Mouse (Mus musculus): ENCODE results near the gene 1500011B03Rik. TPM values are rescaled to one million over a fixed set of nuclear protein-coding genes. Genes with fewer than 3 reads are reported as not detected.

The 1500011B03Rik gene
- polyA plus RNA-seq, 1 experiment from 2014 or later, result 165 TPM

GRCm38 (mm10) chr5:114774403-114775051 is 48.7 kb downstream of the 1500011B03Rik start, which contains the start of gene Ankrd13a:
TSS of gene Ankrd13a (plus strand) at chr5:114774677.
- Histone ChIP-seq H3K27me3 (no peaks in the 10 kb centered on the region), H3K4me1 (peaks cover 33% of the 10 kb centered on the region), H3K4me3 (peak within 1 kb of the TSS; percentile 95), H3K4me2 (replicated peaks) (peak within 1 kb of the TSS; percentile 80), H3K9ac (peak within 1 kb of the TSS; percentile 94), H3K9me3 (replicated peaks) (no peaks in the 10 kb centered on the region), H3K36me3 (no peaks in the 10 kb centered on the region), H3K27ac (peak within 1 kb of the TSS; percentile 94)
- under 1% methylated on average over 69 of the region's 73 CpGs for WGBS
- peak; percentile 89 for ATAC-seq (ENCODE audit: low FRiP score)

GRCm38 (mm10) chr5:114773780-114774179 is 49.5 kb downstream of the 1500011B03Rik start:
- Histone ChIP-seq H3K4me3 (peak overlapping the region; percentile 95), H3K9me3 (replicated peaks) (no peaks in the 10 kb centered on the region), H3K27me3 (no peaks in the 10 kb centered on the region), H3K4me2 (replicated peaks) (peak overlapping the region; percentile 80), H3K36me3 (no peaks in the 10 kb centered on the region), H3K27ac (peak overlapping the region; percentile 94), H3K4me1 (peaks cover 33% of the 10 kb centered on the region), H3K9ac (peak overlapping the region; percentile 94)
- WGBS, result 4% methylated on average over 11 of the region's 11 CpGs
- ATAC-seq (ENCODE audit: low FRiP score), result 0 out of 2 replicates have a peak, but pooled peaks have one; percentile 6

GRCm38 (mm10) chr5:114773211-114773710 is 50.0 kb downstream of the 1500011B03Rik start:
- no peaks in the 10 kb centered on the region for H3K9me3 ChIP-seq (replicated peaks)
- peak overlapping the region; percentile 95 for H3K4me3 ChIP-seq
- ATAC-seq (ENCODE audit: low FRiP score), result peak; percentile 72
- H3K36me3 ChIP-seq, result no peaks in the 10 kb centered on the region
- peak overlapping the region; percentile 94 for H3K9ac ChIP-seq
- H3K27ac ChIP-seq, result peak overlapping the region; percentile 94
- H3K27me3 ChIP-seq, result no peaks in the 10 kb centered on the region
- H3K4me2 ChIP-seq (replicated peaks), result peak overlapping the region; percentile 80
- under 1% methylated on average over 51 of the region's 52 CpGs for WGBS
- peaks cover 33% of the 10 kb centered on the region for H3K4me1 ChIP-seq

- Histone ChIP-seq H3K27ac (peak overlapping the region; percentile 94), H3K9ac (peak overlapping the region; percentile 94), H3K9me3 (replicated peaks) (no peaks in the 10 kb centered on the region), H3K36me3 (no peaks in the 10 kb centered on the region), H3K4me1 (peaks cover 33% of the 10 kb centered on the region), H3K4me2 (replicated peaks) (peak overlapping the region; percentile 80), H3K27me3 (no peaks in the 10 kb centered on the region), H3K4me3 (peak overlapping the region; percentile 95)
- peak; percentile 65 for ATAC-seq (ENCODE audit: low FRiP score)
- under 1% methylated on average over 52 of the region's 57 CpGs for WGBS
Measured at GRCm38 (mm10) chr5:114772456-114773203, 50.6 kb downstream of the 1500011B03Rik start.

GRCm38 (mm10) chr5:114771796-114772195 is 51.5 kb downstream of the 1500011B03Rik start:
- H3K4me2 ChIP-seq (replicated peaks), result peak overlapping the region; percentile 80
- no peak for ATAC-seq (ENCODE audit: low FRiP score)
- no peaks in the 10 kb centered on the region for H3K36me3 ChIP-seq
- H3K27me3 ChIP-seq, result no peaks in the 10 kb centered on the region
- H3K9ac ChIP-seq, result peak overlapping the region; percentile 94; the same call in 1 of the 2 replicates
- 80% methylated on average over 8 of the region's 8 CpGs for WGBS
- H3K27ac ChIP-seq, result no peak overlapping the region
- peaks cover 31% of the 10 kb centered on the region for H3K4me1 ChIP-seq
- no peaks in the 10 kb centered on the region for H3K9me3 ChIP-seq (replicated peaks)
- H3K4me3 ChIP-seq, result peak overlapping the region; percentile 95

GRCm38 (mm10) chr5:114769786-114770185 is 53.5 kb downstream of the 1500011B03Rik start:
- Histone ChIP-seq H3K27ac (no peak overlapping the region), H3K27me3 (no peaks in the 10 kb centered on the region), H3K4me1 (peaks cover 18% of the 10 kb centered on the region), H3K9ac (no peak overlapping the region), H3K4me3 (no peak overlapping the region), H3K9me3 (replicated peaks) (no peaks in the 10 kb centered on the region), H3K4me2 (replicated peaks) (no peak overlapping the region), H3K36me3 (peaks cover 11% of the 10 kb centered on the region)
- WGBS, result 92% methylated on average over 8 of the region's 8 CpGs
- ATAC-seq (ENCODE audit: low FRiP score), result no peak

GRCm38 (mm10) chr5:114767185-114767584 is 56.1 kb downstream of the 1500011B03Rik start:
- Histone ChIP-seq H3K9me3 (replicated peaks) (no peaks in the 10 kb centered on the region), H3K9ac (no peak overlapping the region), H3K4me2 (replicated peaks) (no peak overlapping the region), H3K36me3 (peaks cover 36% of the 10 kb centered on the region), H3K4me3 (no peak overlapping the region), H3K4me1 (peaks cover 12% of the 10 kb centered on the region), H3K27me3 (no peaks in the 10 kb centered on the region), H3K27ac (no peak overlapping the region)
- WGBS, result 91% methylated on average over 7 of the region's 7 CpGs
- ATAC-seq (ENCODE audit: low FRiP score), result no peak

- H3K27me3 ChIP-seq, result no peaks in the 10 kb centered on the region
- no peak overlapping the region for H3K4me3 ChIP-seq
- WGBS, result 91% methylated on average over 8 of the region's 8 CpGs
- no peaks in the 10 kb centered on the region for H3K9me3 ChIP-seq (replicated peaks)
- peaks cover 40% of the 10 kb centered on the region for H3K36me3 ChIP-seq
- no peak overlapping the region for H3K27ac ChIP-seq
- peaks cover 7% of the 10 kb centered on the region for H3K4me1 ChIP-seq
- H3K4me2 ChIP-seq (replicated peaks), result no peak overlapping the region
- no peak overlapping the region for H3K9ac ChIP-seq
- ATAC-seq (ENCODE audit: low FRiP score), result no peak
Measured at GRCm38 (mm10) chr5:114766686-114767085, 56.6 kb downstream of the 1500011B03Rik start.

GRCm38 (mm10) chr5:114764812-114765735 is 58.2 kb downstream of the 1500011B03Rik start:
- no peak for ATAC-seq (ENCODE audit: low FRiP score)
- Histone ChIP-seq H3K4me3 (no peak overlapping the region), H3K36me3 (peaks cover 55% of the 10 kb centered on the region), H3K27ac (no peak overlapping the region), H3K4me1 (no peaks in the 10 kb centered on the region), H3K4me2 (replicated peaks) (no peak overlapping the region), H3K9me3 (replicated peaks) (no peaks in the 10 kb centered on the region), H3K9ac (no peak overlapping the region), H3K27me3 (no peaks in the 10 kb centered on the region)
- WGBS, result 93% methylated on average over 18 of the region's 18 CpGs

GRCm38 (mm10) chr5:114761980-114762379 is 61.3 kb downstream of the 1500011B03Rik start:
- no peak overlapping the region for H3K4me2 ChIP-seq (replicated peaks)
- no peaks in the 10 kb centered on the region for H3K9me3 ChIP-seq (replicated peaks)
- peaks cover 72% of the 10 kb centered on the region for H3K36me3 ChIP-seq
- no peak overlapping the region for H3K27ac ChIP-seq
- no peak for ATAC-seq (ENCODE audit: low FRiP score)
- 92% methylated on average over 8 of the region's 8 CpGs for WGBS
- no peak overlapping the region for H3K9ac ChIP-seq
- H3K27me3 ChIP-seq, result no peaks in the 10 kb centered on the region
- H3K4me1 ChIP-seq, result no peaks in the 10 kb centered on the region
- H3K4me3 ChIP-seq, result no peak overlapping the region

GRCm38 (mm10) chr5:114759536-114760090 is 63.7 kb downstream of the 1500011B03Rik start:
- WGBS, result 93% methylated on average over 5 of the region's 5 CpGs
- H3K36me3 ChIP-seq, result peaks cover 73% of the 10 kb centered on the region
- no peaks in the 10 kb centered on the region for H3K27me3 ChIP-seq
- no peak overlapping the region for H3K27ac ChIP-seq
- H3K9me3 ChIP-seq (replicated peaks), result no peaks in the 10 kb centered on the region
- no peak overlapping the region for H3K4me2 ChIP-seq (replicated peaks)
- ATAC-seq (ENCODE audit: low FRiP score), result no peak
- H3K9ac ChIP-seq, result no peak overlapping the region
- H3K4me3 ChIP-seq, result no peak overlapping the region
- H3K4me1 ChIP-seq, result no peaks in the 10 kb centered on the region
